Mouse (Mus musculus): ENCODE data around the gene Tppp3. TPM values are rescaled to one million over a fixed set of nuclear protein-coding genes. Genes with fewer than 3 reads are reported as not detected.

Tppp3 gene
- polyA plus RNA-seq, 1 experiment: 155 TPM

- no peak overlapping the region for H3ac ChIP-seq (ENCODE audit: control insufficient read depth, insufficient read length)
- TF ChIP-seq POLR2AphosphoS2 (IDR thresholded peaks at IDR 0.05; ENCODE audit: insufficient read length, low read depth): no peak
- TF ChIP-seq TCF3 (IDR thresholded peaks at IDR 0.05; ENCODE audit: insufficient read length, low read depth): no peak
- no peak for TF ChIP-seq MAX (IDR thresholded peaks at IDR 0.05; ENCODE audit: low read depth)
- no peak for TF ChIP-seq POLR2A (IDR thresholded peaks at IDR 0.05; ENCODE audit: insufficient read length, low read depth)
- TF ChIP-seq MYOD1 (IDR thresholded peaks at IDR 0.05; ENCODE audit: control insufficient read depth in 1 of 3, insufficient read length in 2 of 3, low read depth in 2 of 3): no peak
- no peak for TF ChIP-seq MYOG (IDR thresholded peaks at IDR 0.05; ENCODE audit: control insufficient read depth in 1 of 3, insufficient read depth in 1 of 3, insufficient read length in 2 of 3, low read depth in 2 of 3)
- TF ChIP-seq USF1 (IDR thresholded peaks at IDR 0.05; ENCODE audit: low read depth): no peak
- TF ChIP-seq E2F4 (IDR thresholded peaks at IDR 0.05; ENCODE audit: insufficient read depth): no peak
- no peak for TF ChIP-seq TCF12 (IDR thresholded peaks at IDR 0.05; ENCODE audit: insufficient read depth, poor library complexity, severe bottlenecking)
- TF ChIP-seq CEBPB (IDR thresholded peaks at IDR 0.05; ENCODE audit: insufficient read depth, poor library complexity, severe bottlenecking): no peak
- TF ChIP-seq SRF (IDR thresholded peaks at IDR 0.05; ENCODE audit: control insufficient read depth, insufficient read length, low read depth): no peak
- peaks cover 4% of the 10 kb centered on the region for H3K79me2 ChIP-seq (ENCODE audit: control insufficient read depth, insufficient read depth)
- no peaks in the 10 kb centered on the region for H3K36me3 ChIP-seq (ENCODE audit: control insufficient read depth, insufficient read depth)
- H3K4me3 ChIP-seq: no peak overlapping the region
- H3K4me2 ChIP-seq (ENCODE audit: low read depth): no peak overlapping the region
- no peaks in the 10 kb centered on the region for H3K27me3 ChIP-seq (ENCODE audit: control insufficient read depth, insufficient read depth, insufficient read length)
Observed at GRCm38 (mm10) chr8:105494566-105494965, 23.2 kb upstream of the Tppp3 start.

GRCm38 (mm10) chr8:105493495-105493894 lies 22.2 kb upstream of the Tppp3 start:
- Histone ChIP-seq H3K79me2 (ENCODE audit: control insufficient read depth, insufficient read depth) (peaks cover 4% of the 10 kb centered on the region), H3K4me3 (no peak overlapping the region), H3ac (ENCODE audit: control insufficient read depth, insufficient read length) (no peak overlapping the region), H3K27me3 (ENCODE audit: control insufficient read depth, insufficient read depth, insufficient read length) (no peaks in the 10 kb centered on the region), H3K36me3 (ENCODE audit: control insufficient read depth, insufficient read depth) (no peaks in the 10 kb centered on the region), H3K4me2 (ENCODE audit: low read depth) (no peak overlapping the region)
- TF ChIP-seq E2F4 (IDR thresholded peaks at IDR 0.05; ENCODE audit: insufficient read depth) (no peak), USF1 (IDR thresholded peaks at IDR 0.05; ENCODE audit: low read depth) (no peak), POLR2AphosphoS2 (IDR thresholded peaks at IDR 0.05; ENCODE audit: insufficient read length, low read depth) (no peak), REST (IDR thresholded peaks at IDR 0.05; ENCODE audit: insufficient read depth, insufficient read length) (no peak), CEBPB (IDR thresholded peaks at IDR 0.05; ENCODE audit: insufficient read depth, poor library complexity, severe bottlenecking) (no peak), TCF3 (IDR thresholded peaks at IDR 0.05; ENCODE audit: insufficient read length, low read depth) (no peak), POLR2A (IDR thresholded peaks at IDR 0.05; ENCODE audit: insufficient read length, low read depth) (no peak), MYOG (IDR thresholded peaks at IDR 0.05; ENCODE audit: control insufficient read depth in 1 of 3, insufficient read depth in 1 of 3, insufficient read length in 2 of 3, low read depth in 2 of 3) (no peak), TCF12 (IDR thresholded peaks at IDR 0.05; ENCODE audit: insufficient read depth, poor library complexity, severe bottlenecking) (no peak), MYOD1 (IDR thresholded peaks at IDR 0.05; ENCODE audit: control insufficient read depth in 1 of 3, insufficient read length in 2 of 3, low read depth in 2 of 3) (no peak), SRF (IDR thresholded peaks at IDR 0.05; ENCODE audit: control insufficient read depth, insufficient read length, low read depth) (no peak), MAX (IDR thresholded peaks at IDR 0.05; ENCODE audit: low read depth) (no peak)

- no peaks in the 10 kb centered on the region for H3K27me3 ChIP-seq (ENCODE audit: control insufficient read depth, insufficient read depth, insufficient read length)
- no peak overlapping the region for H3K4me3 ChIP-seq
- H3K4me2 ChIP-seq (ENCODE audit: low read depth): no peak overlapping the region
- TF ChIP-seq POLR2A (IDR thresholded peaks at IDR 0.05; ENCODE audit: insufficient read length, low read depth): no peak
- no peaks in the 10 kb centered on the region for H3K79me2 ChIP-seq (ENCODE audit: control insufficient read depth, insufficient read depth)
- H3ac ChIP-seq (ENCODE audit: control insufficient read depth, insufficient read length): no peak overlapping the region
- peaks cover 18% of the 10 kb centered on the region for H3K36me3 ChIP-seq (ENCODE audit: control insufficient read depth, insufficient read depth)
Observed at GRCm38 (mm10) chr8:105489281-105489680, 18.0 kb upstream of the Tppp3 start.

GRCm38 (mm10) chr8:105488082-105488481 lies 16.8 kb upstream of the Tppp3 start:
- H3K4me3 ChIP-seq: no peak overlapping the region
- H3K79me2 ChIP-seq (ENCODE audit: control insufficient read depth, insufficient read depth): no peaks in the 10 kb centered on the region
- H3K27me3 ChIP-seq (ENCODE audit: control insufficient read depth, insufficient read depth, insufficient read length): no peaks in the 10 kb centered on the region
- H3K36me3 ChIP-seq (ENCODE audit: control insufficient read depth, insufficient read depth): peaks cover 18% of the 10 kb centered on the region
- H3ac ChIP-seq (ENCODE audit: control insufficient read depth, insufficient read length): no peak overlapping the region
- TF ChIP-seq E2F4 (IDR thresholded peaks at IDR 0.05; ENCODE audit: insufficient read depth): no peak
- TF ChIP-seq POLR2AphosphoS2 (IDR thresholded peaks at IDR 0.05; ENCODE audit: insufficient read length, low read depth): no peak
- TF ChIP-seq USF1 (IDR thresholded peaks at IDR 0.05; ENCODE audit: low read depth): no peak
- TF ChIP-seq POLR2A (IDR thresholded peaks at IDR 0.05; ENCODE audit: insufficient read length, low read depth): no peak
- TF ChIP-seq MYOD1 (IDR thresholded peaks at IDR 0.05; ENCODE audit: control insufficient read depth in 1 of 3, insufficient read length in 2 of 3, low read depth in 2 of 3): no peak
- TF ChIP-seq SRF (IDR thresholded peaks at IDR 0.05; ENCODE audit: control insufficient read depth, insufficient read length, low read depth): no peak
- no peak for TF ChIP-seq CEBPB (IDR thresholded peaks at IDR 0.05; ENCODE audit: insufficient read depth, poor library complexity, severe bottlenecking)
- TF ChIP-seq REST (IDR thresholded peaks at IDR 0.05; ENCODE audit: insufficient read depth, insufficient read length): no peak
- TF ChIP-seq TCF3 (IDR thresholded peaks at IDR 0.05; ENCODE audit: insufficient read length, low read depth): no peak
- no peak for TF ChIP-seq TCF12 (IDR thresholded peaks at IDR 0.05; ENCODE audit: insufficient read depth, poor library complexity, severe bottlenecking)
- TF ChIP-seq MAX (IDR thresholded peaks at IDR 0.05; ENCODE audit: low read depth): no peak
- TF ChIP-seq MYOG (IDR thresholded peaks at IDR 0.05; ENCODE audit: control insufficient read depth in 1 of 3, insufficient read depth in 1 of 3, insufficient read length in 2 of 3, low read depth in 2 of 3): no peak
- H3K4me2 ChIP-seq (ENCODE audit: low read depth): no peak overlapping the region

- TF ChIP-seq MAX (IDR thresholded peaks at IDR 0.05; ENCODE audit: low read depth) (no peak), POLR2AphosphoS2 (IDR thresholded peaks at IDR 0.05; ENCODE audit: insufficient read length, low read depth) (no peak), MYOG (IDR thresholded peaks at IDR 0.05; ENCODE audit: control insufficient read depth in 1 of 3, insufficient read depth in 1 of 3, insufficient read length in 2 of 3, low read depth in 2 of 3) (peak in 1 of 3 experiments; percentile 8), TCF3 (IDR thresholded peaks at IDR 0.05; ENCODE audit: insufficient read length, low read depth) (no peak), E2F4 (IDR thresholded peaks at IDR 0.05; ENCODE audit: insufficient read depth) (no peak), SRF (IDR thresholded peaks at IDR 0.05; ENCODE audit: control insufficient read depth, insufficient read length, low read depth) (no peak)
- Histone ChIP-seq H3K4me3 (no peak overlapping the region), H3K79me2 (ENCODE audit: control insufficient read depth, insufficient read depth) (no peaks in the 10 kb centered on the region), H3ac (ENCODE audit: control insufficient read depth, insufficient read length) (no peak overlapping the region), H3K36me3 (ENCODE audit: control insufficient read depth, insufficient read depth) (peaks cover 18% of the 10 kb centered on the region), H3K27me3 (ENCODE audit: control insufficient read depth, insufficient read depth, insufficient read length) (no peaks in the 10 kb centered on the region), H3K4me2 (ENCODE audit: low read depth) (peak overlapping the region; percentile 43)
Observed at GRCm38 (mm10) chr8:105484392-105484791, 13.1 kb upstream of the Tppp3 start.
